Mouse (Mus musculus) cerebellum, postnatal 14 days (tissue): ENCODE results near the gene Prkag2.
A peak's percentile ranks its signal among the peaks of the same experiment; 100 is the strongest.

Experiments
- DNase-seq, 2 experiments: peaks; one replicate each; pipeline ENCODE4 v3.0.0; 2021; ENCODE audit warnings: mixed read lengths in 2 of 2

Prkag2 gene

DNA sequence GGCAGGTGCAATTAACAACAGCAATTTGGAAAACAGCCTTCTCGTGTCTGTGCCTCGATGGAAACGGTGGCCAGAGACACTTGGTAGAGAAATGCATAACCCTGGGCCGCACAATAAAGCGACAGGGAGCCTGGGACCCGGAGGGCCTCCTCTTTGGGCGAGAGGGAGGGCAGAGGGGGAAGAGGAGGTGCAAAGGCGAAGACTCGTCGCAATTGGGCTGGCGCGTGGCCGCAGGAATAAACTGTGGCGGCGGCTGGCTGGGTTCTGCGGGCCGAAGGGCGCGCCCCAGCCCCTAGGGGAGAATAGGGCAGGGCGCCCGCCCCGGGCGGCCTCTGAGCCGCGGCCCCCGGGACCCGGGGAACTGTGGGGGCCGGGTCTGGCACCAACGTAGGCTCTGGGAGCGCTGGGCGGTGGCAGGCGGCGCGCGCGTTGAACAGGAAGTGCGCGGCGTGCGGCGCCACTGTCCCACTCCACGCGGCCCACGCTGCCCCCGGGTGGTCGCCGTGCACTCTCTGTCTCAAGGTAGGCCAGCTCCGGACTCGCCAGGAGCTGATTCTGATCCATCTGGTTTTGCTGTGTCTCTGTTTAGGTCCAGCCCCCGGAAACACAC lies at the start of gene Prkag2:
TSS of gene Prkag2 (minus strand) at position 127 of the 610 bp plus-strand sequence.
- DNase-seq, result peak; percentile 58 to 61

DNA sequence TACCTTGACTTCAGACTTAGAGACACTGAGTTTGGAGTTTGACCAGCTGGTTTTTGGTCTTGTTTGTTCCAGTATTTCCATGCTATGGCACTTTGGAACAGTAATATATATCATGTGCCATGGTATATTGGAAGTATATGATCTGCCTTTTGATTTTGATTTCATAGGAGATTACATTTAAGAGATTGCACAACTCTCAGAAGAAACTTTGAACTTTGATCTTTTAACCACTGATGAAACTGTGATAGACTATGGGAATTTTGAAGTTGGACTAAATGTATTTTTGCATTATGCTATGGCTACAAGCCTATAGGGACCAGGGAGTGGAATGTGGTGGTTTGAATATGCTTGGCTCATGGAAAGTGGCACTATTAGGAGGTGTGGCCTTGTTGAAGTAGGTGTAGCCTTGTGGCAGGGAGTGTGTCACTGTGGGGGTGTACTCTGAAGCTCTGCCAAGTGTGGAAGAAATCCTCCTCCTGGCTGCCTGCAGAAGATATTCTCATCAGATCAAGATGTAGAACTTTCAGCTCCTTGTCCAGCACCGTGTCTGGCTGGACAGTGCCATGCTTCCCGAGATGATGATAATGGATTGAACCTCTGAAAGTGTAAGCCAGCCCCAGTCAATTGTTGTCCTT lies 49.0 kb upstream of the Prkag2 start:
- no peak for DNase-seq

DNA sequence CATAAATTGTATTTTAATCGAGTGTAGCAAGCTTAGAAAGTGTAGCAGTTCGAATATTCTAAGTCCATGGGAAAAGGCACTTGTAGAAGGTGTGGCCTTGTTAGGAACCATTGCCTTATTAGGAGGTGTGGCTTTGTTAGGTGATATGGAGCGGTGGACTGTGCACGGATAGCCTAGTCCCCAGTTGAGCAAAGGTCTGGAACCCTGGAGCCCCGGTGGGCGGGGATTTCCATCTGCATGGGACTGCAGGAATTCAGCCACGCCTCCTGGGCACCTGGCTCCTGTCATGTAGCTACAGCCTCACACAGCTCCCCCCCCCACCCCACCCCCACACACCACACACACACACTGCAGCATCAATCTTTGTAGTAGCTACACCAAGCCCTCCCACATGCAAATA lies 46.3 kb upstream of the Prkag2 start:
- no peak for DNase-seq

DNA sequence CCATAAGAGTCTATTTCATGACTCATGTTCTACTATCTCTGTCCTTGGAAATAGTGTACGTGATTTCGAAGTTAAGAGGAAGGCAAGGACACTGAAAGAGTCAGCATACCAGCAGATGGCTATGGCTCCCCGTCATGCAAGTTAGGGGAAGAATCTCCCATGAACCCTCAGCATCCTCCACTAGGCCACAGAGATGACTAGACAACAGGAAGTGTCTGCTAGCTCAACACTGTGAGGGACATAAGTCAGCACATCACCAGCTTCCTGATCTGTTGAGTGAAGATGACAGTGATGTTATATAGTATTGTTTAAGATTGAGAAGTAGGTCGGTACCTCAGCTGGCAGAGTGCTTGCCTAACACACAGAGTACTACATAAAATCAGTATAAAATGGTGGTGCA lies 27.4 kb upstream of the Prkag2 start:
- DNase-seq, result no peak

DNA sequence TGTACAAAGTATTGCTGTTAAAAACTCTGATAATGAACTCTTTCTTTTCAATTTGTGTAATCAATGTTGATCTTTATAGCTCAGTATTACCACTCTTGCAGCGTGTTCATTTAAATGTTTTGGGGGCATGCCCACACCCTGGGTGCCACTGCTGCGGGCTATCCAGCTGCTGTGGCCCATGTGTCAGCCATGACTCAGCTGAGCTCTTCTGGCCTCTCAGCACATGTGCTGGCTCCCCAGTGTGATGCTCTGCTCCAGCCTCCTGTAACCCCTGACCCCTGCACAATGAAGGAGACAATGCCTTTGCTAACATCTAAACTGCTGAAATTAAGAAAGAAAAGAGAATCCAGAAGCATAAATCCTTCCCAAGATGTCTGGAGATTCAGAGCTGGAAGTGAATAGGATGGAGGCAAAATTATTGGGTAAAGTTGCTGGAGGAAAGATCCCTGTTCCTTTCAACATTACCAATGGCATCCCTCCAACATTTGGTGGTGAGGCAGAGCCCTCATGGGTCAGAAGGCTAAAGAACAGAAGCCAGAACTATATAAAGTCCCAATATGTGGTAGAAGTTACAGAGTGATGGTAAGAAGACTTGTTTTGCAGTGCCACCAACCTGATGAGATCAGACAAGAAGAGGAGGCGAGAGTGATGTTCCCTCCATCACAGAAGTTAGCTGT lies 25.6 kb upstream of the Prkag2 start:
- DNase-seq, result no peak

DNA sequence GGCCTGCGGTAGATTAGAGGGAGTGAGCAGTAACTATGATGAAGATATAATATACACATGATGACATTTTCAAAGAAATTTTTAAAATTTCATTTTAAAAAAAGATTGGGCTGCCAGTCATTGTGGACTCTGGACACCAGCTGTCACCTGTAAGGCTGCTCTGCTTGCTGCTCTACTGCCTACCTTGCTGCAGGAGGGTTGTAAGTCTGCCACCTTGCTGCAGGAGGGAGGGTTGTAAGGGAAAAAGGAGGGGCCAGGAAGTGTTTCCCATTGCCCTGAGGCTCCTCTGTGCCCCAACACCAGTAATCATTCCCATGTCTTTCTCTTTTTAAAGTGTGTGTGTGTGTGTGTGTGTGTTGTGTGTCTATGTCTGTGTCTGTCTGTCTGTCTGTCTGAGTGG lies 22.1 kb upstream of the Prkag2 start:
- DNase-seq, result no peak

DNA sequence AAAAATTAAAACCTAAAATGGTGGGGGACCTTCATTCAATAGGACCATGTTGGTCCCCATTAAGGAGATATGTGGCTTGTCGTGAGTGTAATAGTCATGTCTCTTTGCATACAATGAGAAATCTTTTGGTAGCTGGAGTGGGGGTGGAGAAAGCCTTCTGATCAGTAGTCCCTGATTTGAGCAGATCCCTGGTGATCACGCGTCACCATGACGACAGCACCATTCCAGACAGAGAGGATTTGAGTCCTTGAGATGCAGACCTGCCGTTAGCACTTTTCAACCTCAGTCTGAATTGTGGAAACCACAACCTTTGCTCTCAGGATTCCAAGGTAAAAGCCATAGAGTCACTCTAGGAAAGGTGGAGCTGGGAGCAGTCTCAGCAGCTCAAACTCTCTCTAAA lies 18.7 kb upstream of the Prkag2 start:
- no peak for DNase-seq

DNA sequence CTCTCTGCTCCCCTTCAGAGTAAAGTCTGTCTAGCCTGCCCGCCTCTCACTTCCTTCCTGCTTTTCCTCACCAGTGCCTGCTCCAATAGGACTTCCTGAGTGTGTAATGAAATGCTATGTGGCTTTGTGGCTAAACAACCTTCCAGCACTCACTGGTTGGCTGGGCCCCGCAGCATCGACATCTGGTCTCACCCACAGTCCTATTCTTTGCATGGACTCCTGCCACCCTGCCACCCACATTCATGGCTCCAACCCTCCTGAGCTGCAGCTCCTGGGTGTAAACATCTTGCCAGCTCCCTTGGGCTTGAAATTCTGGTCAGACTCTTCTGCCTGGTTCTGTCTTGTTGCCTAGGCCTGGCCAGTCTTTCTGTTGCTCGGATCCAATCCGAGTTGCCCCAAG lies 15.6 kb upstream of the Prkag2 start:
- DNase-seq, result no peak

DNA sequence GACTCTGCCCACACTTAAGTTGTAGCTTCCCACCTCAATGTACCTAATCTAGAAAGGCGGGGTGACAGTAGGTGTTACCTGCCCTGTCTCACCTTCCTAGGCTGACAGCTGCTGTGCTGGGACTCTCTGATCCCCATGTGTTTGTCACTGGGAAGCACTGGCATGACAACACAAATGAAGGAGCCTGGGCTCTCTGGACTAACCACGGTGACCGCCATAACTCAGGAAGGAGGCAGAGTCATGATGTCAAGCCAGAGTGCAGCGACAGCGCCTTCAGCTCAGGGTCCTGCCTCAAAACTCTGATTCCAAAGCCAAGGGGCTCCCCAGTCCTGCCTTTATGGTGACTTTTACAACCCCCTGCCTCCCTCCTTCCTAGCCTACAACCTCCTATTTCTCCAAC lies 14.8 kb upstream of the Prkag2 start:
- no peak for DNase-seq

DNA sequence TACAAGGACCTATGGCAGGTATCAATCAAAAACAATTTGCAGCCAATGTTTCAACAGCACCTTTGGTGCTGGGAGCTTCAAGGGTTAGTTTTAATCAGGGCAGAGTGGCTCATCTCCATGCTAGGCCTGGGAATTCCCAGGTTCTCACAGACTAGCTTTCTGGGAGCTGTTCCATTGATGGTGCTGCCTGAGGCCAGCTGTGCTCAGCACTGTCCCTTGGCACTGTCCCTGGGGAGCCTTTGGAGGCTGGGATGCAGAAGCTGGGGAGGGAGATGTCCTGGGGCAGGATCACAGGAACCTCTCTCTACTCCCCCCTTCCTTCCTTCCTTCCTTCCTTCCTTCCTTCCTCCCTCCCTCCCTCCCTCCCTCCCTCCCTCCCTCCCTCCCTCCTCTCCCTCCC lies 13.7 kb upstream of the Prkag2 start:
- no peak for DNase-seq

DNA sequence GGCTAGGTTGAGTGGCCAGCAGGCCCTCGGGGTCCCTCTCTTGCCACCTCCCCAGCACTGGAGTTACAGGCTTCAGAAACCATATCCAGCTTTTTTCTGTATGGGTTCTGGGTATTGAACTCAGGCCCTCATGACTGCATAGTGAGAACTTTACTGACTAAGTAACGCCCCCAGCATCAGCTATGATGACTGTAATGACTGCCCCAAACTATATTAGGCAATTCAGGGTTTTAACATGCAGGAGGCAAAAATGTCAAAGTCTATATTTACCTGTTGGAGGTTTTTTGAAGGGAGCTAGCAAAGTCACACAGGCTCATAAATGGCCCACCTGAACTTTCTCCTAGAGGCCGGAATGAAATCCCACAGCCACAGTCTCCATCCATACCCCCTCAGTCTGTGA lies 9.9 kb upstream of the Prkag2 start:
- no peak for DNase-seq

DNA sequence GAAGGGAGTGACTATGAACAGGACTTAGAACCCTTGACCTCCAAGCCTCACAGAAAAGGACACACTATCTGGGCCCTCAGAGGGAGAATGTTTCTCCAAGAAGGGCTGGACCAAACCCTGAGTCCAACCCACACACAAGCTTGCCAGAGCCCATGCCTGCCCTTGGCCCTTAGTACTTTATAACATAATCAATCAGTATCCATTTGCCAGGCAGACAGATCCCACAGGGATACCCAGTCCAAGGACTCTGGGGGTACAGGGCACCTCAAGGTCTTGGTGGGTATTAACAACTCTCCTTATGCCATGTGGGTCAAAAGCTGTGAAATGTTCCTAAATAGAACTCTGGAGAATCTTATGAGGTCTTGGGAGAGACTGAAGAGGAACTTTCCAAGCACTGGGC lies 5.3 kb upstream of the Prkag2 start:
- no peak for DNase-seq

DNA sequence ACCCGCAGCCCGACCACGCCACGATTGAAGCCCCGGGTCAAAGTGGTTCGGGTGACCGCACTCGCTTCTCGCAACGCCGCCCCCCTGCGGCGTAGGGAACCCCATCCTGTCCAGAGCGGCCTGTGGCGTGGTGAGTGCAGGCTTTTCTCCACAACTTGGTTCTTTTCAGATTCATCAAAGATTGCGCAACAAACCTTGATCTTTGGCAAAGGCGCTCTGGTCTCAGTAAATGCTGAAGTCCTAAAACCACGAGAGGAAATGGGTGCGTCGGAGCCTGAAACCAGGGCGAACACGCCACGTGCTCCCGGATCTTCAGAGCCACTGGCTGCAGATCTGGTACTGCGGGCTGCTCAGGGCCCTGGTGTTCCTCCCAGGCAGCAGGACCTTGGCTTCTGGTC lies 683 bp upstream of the Prkag2 start:
- no peak for DNase-seq

DNA sequence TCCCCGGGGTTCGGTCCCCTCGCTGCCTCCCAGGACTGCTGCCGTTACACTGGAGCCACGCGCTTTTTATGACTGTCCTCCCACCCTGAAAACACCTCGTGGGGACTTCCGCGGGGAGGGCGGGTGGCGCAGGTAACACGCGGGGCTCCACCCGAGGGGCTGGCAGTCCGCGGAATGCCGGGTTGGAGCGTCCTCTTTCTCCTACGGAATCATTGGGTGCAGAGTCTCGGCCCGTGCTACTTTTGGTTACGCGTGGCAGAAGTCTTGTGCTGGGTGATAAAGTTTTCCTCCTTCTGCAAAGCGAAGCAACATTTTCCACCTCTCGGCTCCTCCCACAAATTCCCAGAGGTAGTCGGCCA lies 306 bp downstream of the Prkag2 start:
- DNase-seq, result no peak

DNA sequence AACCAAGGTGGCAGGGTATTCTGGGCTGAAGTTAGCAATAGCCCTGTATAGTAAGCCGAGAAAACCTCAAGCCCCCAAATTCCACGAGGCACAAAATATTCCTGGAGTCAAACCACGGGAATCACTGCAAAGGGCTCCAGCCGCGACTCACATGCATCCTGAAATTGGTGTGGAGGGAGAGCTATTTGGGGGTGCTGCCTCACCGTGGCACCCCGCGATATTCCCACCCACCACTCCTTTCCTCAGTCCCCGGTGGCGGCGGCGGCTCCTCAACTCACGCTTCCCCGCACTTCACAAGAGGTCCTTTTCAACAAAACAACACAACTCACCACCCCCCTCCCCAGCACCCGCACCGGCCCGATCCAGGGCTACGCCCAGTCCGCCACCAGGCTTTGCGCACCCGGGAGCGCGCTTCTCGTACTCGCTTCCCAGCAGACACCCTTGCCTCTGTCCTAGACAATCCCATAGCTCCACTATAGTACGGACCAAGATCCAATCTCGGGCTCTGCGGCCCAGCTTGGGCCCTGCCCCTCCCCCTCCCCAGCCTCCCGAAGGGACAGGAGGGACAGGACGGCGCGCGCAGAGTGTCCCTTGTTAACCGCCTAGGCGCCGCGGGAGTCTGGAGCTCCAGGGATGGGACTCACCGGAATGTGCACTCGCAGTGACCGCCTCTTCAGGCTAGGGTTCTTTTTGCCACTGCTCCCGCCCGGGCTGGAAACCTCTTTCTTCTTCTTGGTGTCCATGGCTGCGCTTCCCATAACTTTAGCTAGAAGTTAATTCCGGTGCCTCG lies 880 bp downstream of the Prkag2 start:
- peak; percentile 53 to 64 for DNase-seq

DNA sequence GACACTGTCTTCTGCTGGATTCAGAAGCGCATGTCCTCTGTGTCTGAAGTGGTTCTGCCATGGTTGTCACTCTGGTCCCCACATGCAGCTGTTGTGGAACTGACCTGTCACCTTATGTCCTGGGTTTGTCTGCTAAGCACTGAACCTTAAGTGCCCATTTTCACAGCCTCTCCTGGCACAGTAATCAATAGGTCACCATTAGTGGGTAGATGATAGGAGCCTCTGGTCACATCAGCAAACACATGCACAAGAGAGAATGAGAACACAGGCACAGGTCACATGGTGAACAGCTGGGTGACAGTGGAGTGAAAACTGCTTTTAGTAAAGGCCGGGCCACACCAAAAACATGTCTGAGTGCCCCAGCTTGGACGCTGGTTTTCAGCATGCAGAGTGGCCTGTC lies 2.6 kb downstream of the Prkag2 start:
- no peak for DNase-seq

DNA sequence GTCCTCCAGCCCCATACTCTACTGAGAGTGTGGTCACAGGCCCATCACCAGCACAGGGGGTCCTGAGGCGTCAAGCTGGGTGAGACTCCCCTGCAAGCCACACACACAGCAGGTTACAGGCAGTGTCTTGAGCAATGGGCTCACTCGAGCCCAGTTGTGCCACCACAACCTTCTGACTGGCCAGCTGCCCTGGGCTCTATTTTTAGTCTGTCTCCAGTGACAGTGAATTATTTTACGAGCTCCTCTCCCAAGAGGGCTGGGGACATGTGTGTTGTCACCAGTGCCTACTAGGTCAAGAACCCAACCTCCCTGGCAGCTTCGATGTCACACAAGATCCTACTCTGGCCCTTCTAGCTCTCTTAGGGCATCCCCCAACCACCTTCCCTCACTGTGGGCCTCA lies 4.0 kb downstream of the Prkag2 start:
- no peak for DNase-seq

DNA sequence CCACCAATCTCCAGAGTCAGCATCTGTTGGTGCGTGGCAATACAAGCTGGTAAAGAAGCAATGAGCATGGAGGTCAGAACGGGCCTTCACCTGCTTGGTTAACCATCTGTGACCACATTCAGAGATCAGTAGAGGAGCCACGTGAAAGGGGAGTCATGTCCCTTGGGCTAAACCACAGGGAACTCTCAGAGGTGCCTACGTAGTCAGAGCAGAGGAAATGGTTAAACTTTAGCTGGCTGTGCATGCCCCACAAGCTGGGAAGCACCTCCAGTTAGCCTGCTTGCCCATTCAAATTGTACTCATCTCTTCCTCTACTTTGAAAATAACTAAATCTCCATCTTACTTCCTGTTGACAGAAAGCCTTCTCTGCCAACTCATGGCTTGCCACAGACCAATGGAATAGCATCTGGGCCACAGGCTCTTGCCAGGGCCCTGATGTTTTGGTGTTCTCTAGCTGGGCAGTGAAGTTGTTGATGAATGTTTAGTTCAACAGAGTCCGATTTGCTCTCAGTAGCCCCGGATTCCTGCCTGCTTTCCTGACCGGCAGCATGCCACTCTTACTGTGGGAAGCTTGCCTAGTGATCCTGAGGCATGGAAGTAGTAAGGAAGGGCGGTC lies 7.7 kb downstream of the Prkag2 start:
- no peak for DNase-seq

DNA sequence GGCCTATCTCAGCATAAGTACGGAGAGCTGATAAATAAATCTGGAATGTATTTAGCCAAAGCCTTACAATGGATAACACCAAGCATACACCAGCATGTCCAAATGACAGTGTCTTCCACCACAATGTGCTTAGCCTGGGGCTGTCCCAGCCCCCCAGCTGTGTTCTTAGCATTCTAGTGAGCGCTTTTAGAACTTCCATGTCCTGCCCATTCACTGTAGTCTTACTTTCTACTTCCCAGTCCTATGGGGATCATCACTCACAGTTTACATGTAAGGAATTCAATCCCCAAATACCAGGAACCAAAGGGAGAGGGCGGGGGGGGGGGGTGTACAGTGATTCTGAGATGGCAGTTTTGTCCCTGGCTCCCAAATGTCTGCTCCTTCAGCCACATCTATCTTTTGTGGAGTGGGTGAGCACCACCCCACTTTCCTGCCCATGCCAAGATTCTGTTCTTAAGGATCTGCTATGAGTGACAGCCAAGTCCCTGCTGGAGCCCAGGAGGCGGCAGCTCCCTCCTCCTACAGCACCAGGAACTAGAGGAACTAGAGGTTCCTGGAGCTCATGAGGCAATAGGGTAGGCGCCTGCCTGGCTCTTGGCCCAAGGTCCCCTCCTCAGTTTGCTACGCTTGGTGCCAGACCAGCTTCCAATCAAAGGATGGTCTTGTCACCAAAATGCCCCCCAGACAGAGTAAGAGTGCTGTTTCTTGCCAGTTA lies 11.0 kb downstream of the Prkag2 start:
- DNase-seq, result no peak

DNA sequence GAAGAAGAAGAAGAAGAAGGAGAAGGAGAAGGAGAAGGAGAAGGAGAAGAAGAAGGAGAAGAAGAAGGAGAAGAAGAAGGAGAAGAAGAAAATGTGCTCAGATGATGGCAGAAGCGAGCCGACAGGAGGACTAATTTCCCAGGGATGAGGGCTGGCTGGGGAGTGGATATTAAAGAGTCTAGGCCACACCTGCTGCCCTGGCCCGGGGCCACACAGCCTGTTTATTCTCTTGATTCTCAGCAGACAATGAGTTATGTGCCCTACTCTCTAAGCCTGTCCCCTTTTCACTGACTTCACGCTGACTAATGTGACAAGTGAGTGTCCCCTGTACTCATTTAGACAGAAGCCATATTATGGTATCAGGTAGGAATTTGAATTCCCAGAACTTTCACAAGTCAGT lies 11.8 kb downstream of the Prkag2 start:
- DNase-seq, result peak; percentile 71 to 74

DNA sequence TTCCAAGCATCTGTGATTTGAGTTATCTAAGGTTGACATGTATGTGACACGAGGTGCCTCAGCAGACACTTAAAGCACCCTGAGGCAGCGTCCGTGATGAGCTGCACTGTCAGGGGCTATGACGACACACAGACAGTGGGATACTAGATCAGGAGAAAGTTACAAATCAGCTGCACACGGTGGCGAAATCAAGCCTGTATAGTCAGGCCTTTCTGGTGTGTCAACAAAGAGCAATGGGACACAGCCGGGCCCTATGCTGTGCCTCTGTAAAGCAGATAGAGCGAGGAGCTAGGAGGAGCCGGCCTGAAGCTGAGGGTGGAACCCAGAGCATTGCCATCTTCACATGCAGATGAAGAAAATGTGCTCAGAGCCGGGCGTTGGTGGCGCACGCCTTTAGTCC lies 12.3 kb downstream of the Prkag2 start:
- DNase-seq, result no peak

DNA sequence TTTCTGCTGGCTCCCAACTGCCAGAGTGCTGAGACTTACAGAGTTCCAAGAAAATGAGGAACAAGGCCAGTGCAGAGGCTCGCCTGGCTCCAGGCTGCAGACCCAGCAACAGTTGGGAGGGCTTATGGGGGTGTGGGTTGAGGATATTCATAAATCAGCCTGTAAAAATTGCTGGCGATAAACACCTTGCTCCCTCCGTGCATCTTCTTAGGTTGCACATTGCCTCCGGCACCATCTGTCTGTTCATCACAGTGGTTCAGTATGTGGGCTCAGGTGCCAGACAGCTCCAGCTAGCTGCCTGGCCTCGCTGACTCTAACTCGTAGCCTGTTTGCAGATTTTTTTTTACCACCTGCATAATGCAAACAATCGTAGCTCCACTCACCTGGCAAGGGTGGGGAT lies 13.4 kb downstream of the Prkag2 start:
- peak; percentile 48 to 56 for DNase-seq

DNA sequence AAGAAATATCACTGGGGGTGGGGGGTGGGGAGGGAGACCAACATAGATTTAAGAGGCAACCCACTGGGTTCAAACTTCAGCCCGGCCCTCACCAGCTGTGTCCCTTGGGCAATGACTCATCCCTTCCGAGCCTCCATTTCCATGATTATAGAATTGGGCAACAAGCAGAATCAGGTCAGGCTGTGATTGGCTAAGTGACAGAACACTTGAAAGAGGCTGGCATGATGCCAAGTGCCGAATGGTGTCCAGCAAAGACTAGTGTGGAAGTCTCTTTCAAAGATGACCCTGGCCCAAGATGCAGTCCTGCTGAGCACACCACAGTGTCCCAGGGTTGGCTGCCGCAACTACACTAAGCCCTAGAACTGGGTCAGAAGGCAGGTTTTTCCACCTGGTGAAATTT lies 14.2 kb downstream of the Prkag2 start:
- DNase-seq, result peak; percentile 87 to 90
